Mouse (Mus musculus): Measurements from ENCODE around the gene Cryz.
"Not testable (repeated sequence)": the region's sequence is repeated elsewhere in the genome, so short reads cannot be mapped to it uniquely, and the experiment has no call there.

Cryz gene

GRCm38 (mm10) chr3:154611888-154612287 is 15.4 kb downstream of the Cryz start:
- no peak for DNase-seq

- DNase-seq, result no peak
Observed at GRCm38 (mm10) chr3:154614771-154615170, 18.3 kb downstream of the Cryz start.

- DNase-seq, result no peak
Observed at GRCm38 (mm10) chr3:154615304-154615703, 18.8 kb downstream of the Cryz start.

- DNase-seq, result no peak
Observed at GRCm38 (mm10) chr3:154616106-154616505, 19.6 kb downstream of the Cryz start.

GRCm38 (mm10) chr3:154628284-154628683 is 31.8 kb downstream of the Cryz start:
- no peak for DNase-seq

GRCm38 (mm10) chr3:154631281-154631680 is 34.8 kb downstream of the Cryz start:
- not testable (repeated sequence) for DNase-seq

- DNase-seq, result no peak
Observed at GRCm38 (mm10) chr3:154633091-154633490, 36.6 kb downstream of the Cryz start.

GRCm38 (mm10) chr3:154646638-154647442 is 50.3 kb downstream of the Cryz start:
- DNase-seq, result no peak

- DNase-seq, result no peak
Observed at GRCm38 (mm10) chr3:154647443-154647780, 50.9 kb downstream of the Cryz start.

GRCm38 (mm10) chr3:154649411-154650285 is 53.1 kb downstream of the Cryz start:
- DNase-seq, result no peak

- no peak for DNase-seq
Observed at GRCm38 (mm10) chr3:154651192-154651821, 54.8 kb downstream of the Cryz start.

- peak; percentile 67 to 73 for DNase-seq
Observed at GRCm38 (mm10) chr3:154652581-154653420, 56.3 kb downstream of the Cryz start.

- no peak for DNase-seq
Observed at GRCm38 (mm10) chr3:154653454-154653853, 56.9 kb downstream of the Cryz start.

- DNase-seq, result no peak
Observed at GRCm38 (mm10) chr3:154654284-154654683, 57.8 kb downstream of the Cryz start.

- DNase-seq, result no peak
Observed at GRCm38 (mm10) chr3:154654901-154655300, 58.4 kb downstream of the Cryz start.

- no peak for DNase-seq
Observed at GRCm38 (mm10) chr3:154655711-154656110, 59.2 kb downstream of the Cryz start.

GRCm38 (mm10) chr3:154663545-154663944 is 67.0 kb downstream of the Cryz start, which contains the start of gene Erich3:
TSS of gene Erich3 (plus strand) at chr3:154663859.
- no peak for DNase-seq

GRCm38 (mm10) chr3:154663976-154664581 is 67.6 kb downstream of the Cryz start:
- DNase-seq, result peak; percentile 67 to 72

GRCm38 (mm10) chr3:154664636-154665035 is 68.1 kb downstream of the Cryz start:
- no peak for DNase-seq

GRCm38 (mm10) chr3:154668485-154668884 is 72.0 kb downstream of the Cryz start:
- DNase-seq, result no peak

GRCm38 (mm10) chr3:154670584-154670983 is 74.1 kb downstream of the Cryz start:
- DNase-seq, result no peak

GRCm38 (mm10) chr3:154671013-154671412 is 74.5 kb downstream of the Cryz start:
- no peak for DNase-seq

Data from cerebellum, postnatal 36 days (tissue).